In genomic region chr3:109937634-109938033, GRCm38 (mm10) we compare ENCODE assay signal across 23 mouse cellular contexts.
DNase-seq lines count a peak whose midpoint lies in the region; ATAC-seq and TF ChIP-seq lines count a peak whose summit lies in the region.
"Had no signal": no experiment of that assay in that cellular context is flagged by ENCODE, and none has a peak within 500 bp of the region (broad histone marks: within the 10 kb centered on the region; RNA-seq: fewer than 3 reads in every experiment).

No protein-coding gene starts in this region.

- H3ac ChIP-seq in myocyte (ENCODE audit: control insufficient read depth, insufficient read length), result no peak overlapping the region

- no peak overlapping the region for H3K27ac ChIP-seq in midbrain, embryonic 11.5 days (ENCODE audit: low read depth, low read length)
- no peak overlapping the region for H3K27ac ChIP-seq in midbrain, embryonic 15.5 days
- no peak overlapping the region for H3K27ac ChIP-seq in thymus, adult 2 months (ENCODE audit: control insufficient read depth, insufficient read depth, low read length)
- H3K27ac ChIP-seq: forebrain, embryonic 12.5 days; hindbrain, embryonic 10.5 days; hindbrain, embryonic 13.5 days; intestine, embryonic 15.5 days had no signal

- peak; percentile 62 for ATAC-seq in frontal cortex, adult (ENCODE audit: low TSS enrichment)
- ATAC-seq in midbrain, embryonic 11.5 days (ENCODE audit: low FRiP score), result no peak
- no peak for ATAC-seq in midbrain, embryonic 15.5 days (replicated peaks)
- ATAC-seq: CD4-positive, CD25-positive, alpha-beta regulatory T cell, adult 4 months; forebrain, embryonic 16.5 days; hindbrain, embryonic 16.5 days; intestine, embryonic 15.5 days had no signal

- no peak for DNase-seq in frontal cortex, postnatal 10 days (ENCODE audit: low spot score in 2 of 2)
- DNase-seq in midbrain, embryonic 11.5 days (ENCODE audit: low spot score, missing footprints), result peak; percentile 28
- DNase-seq in thymus, adult 2 months, result no peak
- no peak for DNase-seq in urinary bladder, postnatal 25 days (ENCODE audit: low spot score)
- DNase-seq: adrenal gland, adult 2 months; adrenal gland, postnatal 25 days; cerebellum, adult 18-20 months; cerebellum, adult 9-10 months; cerebellum, postnatal 14 days; gastrocnemius, postnatal 10 days; heart, adult 11 months; heart, postnatal 36 days had no signal

- WGBS in midbrain, embryonic 11.5 days, result 96% methylated on average over 2 of the region's 2 CpGs
- WGBS in midbrain, embryonic 15.5 days, result 82% methylated on average over 2 of the region's 2 CpGs
- WGBS in thymus, adult 2 months, result 96% methylated on average over 2 of the region's 2 CpGs

- H3K79me2 ChIP-seq in myocyte (ENCODE audit: control insufficient read depth, insufficient read depth), result no peaks in the 10 kb centered on the region

- no peak overlapping the region for H3K9ac ChIP-seq in midbrain, embryonic 11.5 days (ENCODE audit: low read length)
- no peak overlapping the region for H3K9ac ChIP-seq in midbrain, embryonic 15.5 days
- H3K9ac ChIP-seq: forebrain, embryonic 12.5 days; hindbrain, embryonic 13.5 days; intestine, embryonic 15.5 days had no signal

- TF ChIP-seq POLR2A in myocyte (IDR thresholded peaks at IDR 0.05; ENCODE audit: insufficient read length, low read depth), result no peak
- TF ChIP-seq POLR2A in thymus, adult 2 months (IDR thresholded peaks at IDR 0.05; ENCODE audit: control insufficient read depth, extremely low read depth, insufficient read depth, low read length, poor library complexity), result no peak

- no peaks in the 10 kb centered on the region for H3K36me3 ChIP-seq in midbrain, embryonic 11.5 days (ENCODE audit: control insufficient read depth, insufficient read depth, low read length)
- no peaks in the 10 kb centered on the region for H3K36me3 ChIP-seq in midbrain, embryonic 15.5 days (replicated peaks)
- no peaks in the 10 kb centered on the region for H3K36me3 ChIP-seq in myocyte (ENCODE audit: control insufficient read depth, insufficient read depth)
- H3K36me3 ChIP-seq in thymus, adult 2 months (ENCODE audit: control insufficient read depth, insufficient read depth, low read length), result no peaks in the 10 kb centered on the region
- H3K36me3 ChIP-seq: forebrain, embryonic 12.5 days; hindbrain, embryonic 10.5 days; hindbrain, embryonic 13.5 days; intestine, embryonic 15.5 days had no signal

- no peaks in the 10 kb centered on the region for H3K27me3 ChIP-seq in midbrain, embryonic 11.5 days (ENCODE audit: control insufficient read depth, insufficient read depth, low read length)
- no peaks in the 10 kb centered on the region for H3K27me3 ChIP-seq in midbrain, embryonic 15.5 days (replicated peaks)
- H3K27me3 ChIP-seq in myocyte (ENCODE audit: control insufficient read depth, insufficient read depth, insufficient read length), result no peaks in the 10 kb centered on the region
- no peaks in the 10 kb centered on the region for H3K27me3 ChIP-seq in thymus, adult 2 months (ENCODE audit: control insufficient read depth, insufficient read depth, low read length)
- H3K27me3 ChIP-seq: forebrain, embryonic 12.5 days; hindbrain, embryonic 13.5 days; intestine, embryonic 15.5 days had no signal

- H3K4me2 ChIP-seq in midbrain, embryonic 11.5 days, result no peak overlapping the region
- no peak overlapping the region for H3K4me2 ChIP-seq in midbrain, embryonic 15.5 days
- H3K4me2 ChIP-seq in myocyte (ENCODE audit: low read depth), result peak overlapping the region; percentile 9
- H3K4me2 ChIP-seq: forebrain, embryonic 12.5 days; heart, embryonic 11.5 days; hindbrain, embryonic 13.5 days; intestine, embryonic 15.5 days had no signal

- no peaks in the 10 kb centered on the region for H3K9me3 ChIP-seq in midbrain, embryonic 11.5 days (ENCODE audit: control insufficient read depth, low read length)
- no peaks in the 10 kb centered on the region for H3K9me3 ChIP-seq in midbrain, embryonic 15.5 days
- H3K9me3 ChIP-seq: forebrain, embryonic 12.5 days; hindbrain, embryonic 10.5 days; hindbrain, embryonic 13.5 days; intestine, embryonic 15.5 days had no signal

- H3K4me1 ChIP-seq in midbrain, embryonic 11.5 days (ENCODE audit: control insufficient read depth, insufficient read depth, low read length), result no peaks in the 10 kb centered on the region
- H3K4me1 ChIP-seq in midbrain, embryonic 15.5 days, result no peaks in the 10 kb centered on the region
- H3K4me1 ChIP-seq in thymus, adult 2 months (replicated peaks; ENCODE audit: control insufficient read depth, insufficient read depth, low read length), result no peaks in the 10 kb centered on the region
- H3K4me1 ChIP-seq: forebrain, embryonic 12.5 days; hindbrain, embryonic 10.5 days; hindbrain, embryonic 13.5 days; intestine, embryonic 15.5 days had no signal

- TF ChIP-seq CTCF in thymus, adult 2 months (IDR thresholded peaks at IDR 0.05; ENCODE audit: borderline replicate concordance, control insufficient read depth, extremely low read depth, insufficient read depth, low read length, poor library complexity), result no peak

- H3K4me3 ChIP-seq in midbrain, embryonic 11.5 days (ENCODE audit: low read depth, low read length), result no peak overlapping the region
- H3K4me3 ChIP-seq in midbrain, embryonic 15.5 days, result no peak overlapping the region
- H3K4me3 ChIP-seq in myocyte, result no peak overlapping the region
- no peak overlapping the region for H3K4me3 ChIP-seq in thymus, adult 2 months (ENCODE audit: control insufficient read depth, insufficient read depth, low read length)
- H3K4me3 ChIP-seq: forebrain, embryonic 12.5 days; hindbrain, embryonic 10.5 days; hindbrain, embryonic 13.5 days; intestine, embryonic 15.5 days had no signal

TF ChIP-seq in myocyte, 11 proteins besides CTCF, POLR2A, EP300 and RAD21:
- no peak for TF ChIP-seq MYOD1 (IDR thresholded peaks at IDR 0.05; ENCODE audit: control insufficient read depth in 1 of 3, insufficient read length in 2 of 3, low read depth in 2 of 3)
- no peak for TF ChIP-seq E2F4 (IDR thresholded peaks at IDR 0.05; ENCODE audit: insufficient read depth)
- TF ChIP-seq POLR2AphosphoS2 (IDR thresholded peaks at IDR 0.05; ENCODE audit: insufficient read length, low read depth), result no peak
- no peak for TF ChIP-seq MAX (IDR thresholded peaks at IDR 0.05; ENCODE audit: low read depth)
- no peak for TF ChIP-seq MYOG (IDR thresholded peaks at IDR 0.05; ENCODE audit: control insufficient read depth in 1 of 3, insufficient read depth in 1 of 3, insufficient read length in 2 of 3, low read depth in 2 of 3)
- TF ChIP-seq TCF12 (IDR thresholded peaks at IDR 0.05; ENCODE audit: insufficient read depth, poor library complexity, severe bottlenecking), result no peak
- TF ChIP-seq TCF3 (IDR thresholded peaks at IDR 0.05; ENCODE audit: insufficient read length, low read depth), result no peak
- no peak for TF ChIP-seq REST (IDR thresholded peaks at IDR 0.05; ENCODE audit: insufficient read depth, insufficient read length)
- no peak for TF ChIP-seq CEBPB (IDR thresholded peaks at IDR 0.05; ENCODE audit: insufficient read depth, poor library complexity, severe bottlenecking)
- no peak for TF ChIP-seq SRF (IDR thresholded peaks at IDR 0.05; ENCODE audit: control insufficient read depth, insufficient read length, low read depth)
- no peak for TF ChIP-seq USF1 (IDR thresholded peaks at IDR 0.05; ENCODE audit: low read depth)
